Mouse (Mus musculus): ENCODE results near the gene C130073F10Rik. TPM values are rescaled to one million over a fixed set of nuclear protein-coding genes. Genes with fewer than 3 reads are reported as not detected.
"Not testable (repeated sequence)": the region's sequence is repeated elsewhere in the genome, so short reads cannot be mapped to it uniquely, and the experiment has no call there.

C130073F10Rik gene
- total RNA-seq (2021) = not detected
- long read RNA-seq, experiment 1 = 0 reads
- long read RNA-seq, experiment 2 = 0 reads

GRCm38 (mm10) chr4:101893656-101894420 lies at the start of gene C130073F10Rik:
Gene C130073F10Rik (minus strand): TSS chr4:101893789.
- DNase-seq = no peak
- intact Hi-C loops (cut with DNase I) = no loop called here

GRCm38 (mm10) chr4:101940107-101940506 lies 46.5 kb upstream of the C130073F10Rik start, which contains the start of gene Gm12794:
Gene Gm12794 (plus strand): TSS chr4:101940407.
- DNase-seq; intact Hi-C loops (cut with DNase I): not testable (repeated sequence)

- intact Hi-C loops (cut with DNase I) = not testable (repeated sequence)
Observed at GRCm38 (mm10) chr4:101908821-101909220, 15.2 kb upstream of the C130073F10Rik start, which contains the start of gene Gm12800. Gene Gm12800 (plus strand): TSS chr4:101909121.

GRCm38 (mm10) chr4:101889377-101889776 lies 4.2 kb downstream of the C130073F10Rik start:
- intact Hi-C loops (cut with DNase I) = no loop called here
- no peak for DNase-seq

More at GRCm38 (mm10) chr4:101908821-101909220, 15.2 kb upstream of the C130073F10Rik start, which contains the start of gene Gm12800:
- not testable (repeated sequence) for DNase-seq

- intact Hi-C loops (cut with DNase I) = no loop called here
- no peak for DNase-seq
Observed at GRCm38 (mm10) chr4:101883641-101884040, 9.9 kb downstream of the C130073F10Rik start.

DNA sequence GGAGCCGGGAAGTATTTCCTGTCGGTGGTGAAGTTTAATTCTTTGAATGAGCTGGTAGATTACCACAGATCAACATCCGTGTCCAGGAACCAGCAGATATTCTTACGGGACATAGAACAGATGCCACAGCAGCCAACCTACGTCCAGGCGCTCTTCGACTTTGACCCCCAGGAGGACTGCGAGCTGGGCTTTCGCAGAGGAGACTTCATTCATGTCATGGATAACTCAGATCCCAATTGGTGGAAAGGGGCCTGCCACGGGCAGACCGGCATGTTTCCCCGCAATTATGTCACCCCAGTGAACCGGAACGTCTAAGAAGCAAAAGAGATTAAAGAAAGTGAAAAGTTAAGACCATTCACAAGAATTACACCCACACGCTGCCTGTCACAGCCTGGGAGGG lies 17.9 kb downstream of the C130073F10Rik start:
- intact Hi-C loops (cut with DNase I); DNase-seq: not testable (repeated sequence)

GRCm38 (mm10) chr4:101872031-101872430 lies 21.6 kb downstream of the C130073F10Rik start:
- intact Hi-C loops (cut with DNase I); DNase-seq: not testable (repeated sequence)

DNA sequence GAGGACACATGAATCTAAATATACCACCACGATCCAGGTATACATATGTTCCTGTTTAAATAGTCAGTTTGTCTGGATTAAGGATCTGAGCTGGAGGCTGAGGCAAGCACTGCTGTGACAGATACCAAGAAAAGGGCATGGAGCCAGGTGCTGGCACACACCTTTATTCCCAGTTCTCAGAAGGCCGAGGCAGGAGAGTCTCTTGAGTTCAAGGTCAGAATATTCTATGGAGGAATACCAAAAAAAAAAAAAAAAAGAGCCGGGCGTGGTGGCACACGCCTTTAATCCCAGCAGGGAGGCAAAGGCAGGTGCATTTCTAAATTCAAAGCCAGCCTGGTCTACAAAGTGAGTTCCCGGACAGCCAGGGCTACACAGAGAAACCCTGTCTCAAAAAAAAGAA lies 31.3 kb downstream of the C130073F10Rik start:
- intact Hi-C loops (cut with DNase I) = no loop called here
- DNase-seq = no peak

DNA sequence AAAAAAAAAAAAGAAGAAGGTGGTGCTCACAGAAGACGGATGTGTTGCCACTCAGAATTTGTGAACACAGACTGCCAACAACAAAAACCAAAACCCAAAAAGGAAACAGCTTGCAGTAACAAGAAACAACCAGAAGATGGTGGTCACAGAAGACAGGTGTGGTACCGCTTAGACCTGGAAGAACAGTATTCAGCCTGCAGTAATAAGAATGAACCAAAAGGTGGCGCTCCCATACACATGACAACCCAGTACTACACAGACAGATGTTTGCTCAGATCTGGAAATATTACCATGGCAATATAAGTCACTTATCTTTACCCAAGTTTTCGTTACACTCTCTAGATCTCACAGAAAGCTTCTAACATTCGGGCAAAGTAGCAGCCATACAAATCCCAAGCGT lies 32.7 kb downstream of the C130073F10Rik start:
- intact Hi-C loops (cut with DNase I) = no loop called here
- no peak for DNase-seq

DNA sequence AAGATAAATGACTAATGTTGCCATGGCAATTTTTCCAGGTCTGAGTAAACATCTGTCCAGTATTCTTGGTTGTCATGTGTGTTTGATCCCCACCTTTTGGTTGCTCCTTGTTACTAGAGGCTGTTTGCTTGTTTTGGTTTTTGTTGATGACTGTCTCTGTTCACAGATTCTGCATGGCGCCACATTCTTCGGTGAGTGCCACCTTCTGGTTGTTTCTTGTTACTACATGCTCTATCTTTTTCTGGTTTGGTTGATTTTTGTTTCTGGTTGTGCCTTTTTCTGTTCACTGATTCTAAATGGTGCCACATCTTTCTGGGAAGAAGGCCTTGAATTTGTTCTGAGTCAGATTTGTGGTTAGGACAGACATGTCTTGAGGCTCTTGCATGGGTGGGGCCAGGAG lies 42.7 kb downstream of the C130073F10Rik start:
- no peak for DNase-seq
- intact Hi-C loops (cut with DNase I) = no loop called here

GRCm38 (mm10) chr4:101843923-101844322 lies 49.7 kb downstream of the C130073F10Rik start, which contains the start of gene B020004J07Rik:
Gene B020004J07Rik (minus strand): TSS chr4:101844023.
- intact Hi-C loops (cut with DNase I) = not testable (repeated sequence)

More at GRCm38 (mm10) chr4:101843923-101844322, 49.7 kb downstream of the C130073F10Rik start, which contains the start of gene B020004J07Rik:
- not testable (repeated sequence) for DNase-seq

Other genes starting within 250 kb of the C130073F10Rik start
- gene Leprot, start 246.1 kb downstream of the C130073F10Rik start, total RNA-seq (2021) = 1 to 10 TPM; 8.1 TPM
- gene Lepr, start 176.4 kb downstream of the C130073F10Rik start, total RNA-seq (2021) = 1 to 10 TPM; 1.6 to 2.2 TPM
- not detected for gene B020004J07Rik, start 49.8 kb downstream of the C130073F10Rik start, total RNA-seq (2021)
- gene Gm12800, start 15.3 kb upstream of the C130073F10Rik start, total RNA-seq (2021) = not detected
- gene Gm12794, start 46.6 kb upstream of the C130073F10Rik start, total RNA-seq (2021) = not detected
- not detected for gene Gm12790, start 87.3 kb upstream of the C130073F10Rik start, total RNA-seq (2021)
- gene Gm12789, start 92.8 kb upstream of the C130073F10Rik start, total RNA-seq (2021) = not detected
- gene Pde4b, start 193.8 kb upstream of the C130073F10Rik start, total RNA-seq (2021) = 10 to 100 TPM; 41.3 to 44.3 TPM